Mouse (Mus musculus): Measurements from ENCODE around the gene Olfr826. TPM values are rescaled to one million over a fixed set of nuclear protein-coding genes. Genes with fewer than 3 reads are reported as not detected.

The Olfr826 gene
- polyA plus RNA-seq, 1 experiment from 2014 or later = not detected

Other genes with a start within 250 kb of the Olfr826 start
- not detected in 2 replicates for gene Olfr818, start 235.1 kb downstream of the Olfr826 start, polyA plus RNA-seq (2016; fragmentation: Nextera tagmentation; extraction: Ambion mirVana)
- not detected in 2 replicates for gene Olfr819, start 216.9 kb downstream of the Olfr826 start, polyA plus RNA-seq (2016; fragmentation: Nextera tagmentation; extraction: Ambion mirVana)
- gene Olfr247, start 208.0 kb downstream of the Olfr826 start, polyA plus RNA-seq (2016; fragmentation: Nextera tagmentation; extraction: Ambion mirVana) = not detected in 2 replicates
- gene Gm10310, start 199.1 kb downstream of the Olfr826 start, polyA plus RNA-seq (2016; fragmentation: Nextera tagmentation; extraction: Ambion mirVana) = not detected in 2 replicates
- gene Olfr820, start 171.6 kb downstream of the Olfr826 start, polyA plus RNA-seq (2016; fragmentation: Nextera tagmentation; extraction: Ambion mirVana) = not detected in 2 replicates
- not detected in 2 replicates for gene Olfr821, start 153.8 kb downstream of the Olfr826 start, polyA plus RNA-seq (2016; fragmentation: Nextera tagmentation; extraction: Ambion mirVana)
- not detected in 2 replicates for gene Olfr822, start 113.0 kb downstream of the Olfr826 start, polyA plus RNA-seq (2016; fragmentation: Nextera tagmentation; extraction: Ambion mirVana)
- gene Olfr823, start 68.8 kb downstream of the Olfr826 start, polyA plus RNA-seq (2016; fragmentation: Nextera tagmentation; extraction: Ambion mirVana) = not detected in 2 replicates
- gene Olfr824, start 54.2 kb downstream of the Olfr826 start, polyA plus RNA-seq (2016; fragmentation: Nextera tagmentation; extraction: Ambion mirVana) = not detected in 2 replicates
- not detected in 2 replicates for gene Olfr825, start 17.4 kb downstream of the Olfr826 start, polyA plus RNA-seq (2016; fragmentation: Nextera tagmentation; extraction: Ambion mirVana)
- 0.10 TPM in 1 of 2 replicates, not detected in the other for gene Olfr827, start 30.2 kb upstream of the Olfr826 start, polyA plus RNA-seq (2016; fragmentation: Nextera tagmentation; extraction: Ambion mirVana)
- gene Neurod4, start 96.1 kb upstream of the Olfr826 start, polyA plus RNA-seq (2016; fragmentation: Nextera tagmentation; extraction: Ambion mirVana) = 14.0 and 23.1 TPM in 2 replicates
- gene Tespa1, start 138.7 kb upstream of the Olfr826 start, polyA plus RNA-seq (2016; fragmentation: Nextera tagmentation; extraction: Ambion mirVana) = not detected in 2 replicates
- gene Vmn2r84, start 210.1 kb upstream of the Olfr826 start, polyA plus RNA-seq (2016; fragmentation: Nextera tagmentation; extraction: Ambion mirVana) = not detected in 2 replicates
- not detected in 2 replicates for gene Vmn2r85, start 245.5 kb upstream of the Olfr826 start, polyA plus RNA-seq (2016; fragmentation: Nextera tagmentation; extraction: Ambion mirVana)

Data from hindbrain, embryonic 10.5 days (tissue).